Mouse (Mus musculus) stomach, postnatal 0 days (tissue): ENCODE measurements around the gene Dusp6.
A peak's percentile ranks its signal among the peaks of the same experiment; 100 is the strongest.

ENCODE experiments used
- CTCF ChIP-seq: IDR thresholded peaks from 2 replicates; pipeline ENCODE4 v1.5.1; 2016; ENCODE audit warnings: antibody characterized with exemption, low read depth, mild to moderate bottlenecking, moderate library complexity
- EP300 ChIP-seq: optimal IDR thresholded peaks from 2 replicates; pipeline ENCODE3; 2016; ENCODE audit warnings: antibody characterized with exemption

DNA sequence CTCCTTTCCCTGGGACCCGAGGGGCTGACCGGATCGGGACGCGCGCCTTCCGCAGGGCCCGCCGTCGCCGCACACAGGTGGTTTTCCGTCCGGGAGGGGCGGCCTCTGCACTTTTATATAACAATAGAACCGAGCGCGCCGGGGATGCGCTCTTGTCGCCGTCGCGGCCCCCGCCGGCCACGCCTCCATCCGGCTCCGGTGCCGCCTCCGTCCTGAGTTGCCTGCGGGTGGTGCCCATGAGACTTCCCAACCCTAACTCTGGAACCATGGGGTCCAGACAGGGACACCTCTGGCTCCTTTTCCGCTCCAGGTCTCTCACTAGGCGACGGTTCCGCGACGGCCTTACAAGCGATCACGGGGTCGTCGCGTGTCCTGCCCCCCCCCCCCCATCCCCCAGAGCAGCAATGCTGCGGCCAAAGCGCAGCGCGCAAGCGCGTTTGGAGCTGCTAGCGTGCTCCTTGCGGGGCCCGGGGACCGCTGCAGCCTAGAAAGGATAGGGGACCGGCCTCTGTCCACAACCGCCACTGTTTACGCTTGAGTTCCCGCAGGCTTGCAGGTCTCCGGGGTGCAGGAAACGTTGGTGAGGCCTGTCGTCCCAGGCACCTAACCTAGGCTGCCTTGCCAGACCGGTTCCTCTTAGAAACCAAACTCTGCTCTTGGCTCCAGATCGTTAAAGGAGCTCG, 1.3 kb upstream of the Dusp6 start:
- peak; percentile 43 for TF ChIP-seq CTCF
- peak; percentile 5 for TF ChIP-seq EP300
